Mouse (Mus musculus): Measurements from ENCODE around the gene Slc2a4. TPM values are rescaled to one million over a fixed set of nuclear protein-coding genes. Genes with fewer than 3 reads are reported as not detected.

The Slc2a4 gene
- polyA plus RNA-seq, 1 experiment from 2014 or later, result 22.4 TPM

GRCm38 (mm10) chr11:69894671-69895070 lies 53.3 kb downstream of the Slc2a4 start:
- Histone ChIP-seq H3K4me3 (ENCODE audit: low read length) (no peak overlapping the region), H3K36me3 (ENCODE audit: insufficient read depth, low read length) (no peaks in the 10 kb centered on the region), H3K27ac (ENCODE audit: low read length) (no peak overlapping the region), H3K27me3 (ENCODE audit: insufficient read depth, low read length) (no peaks in the 10 kb centered on the region), H3K9me3 (ENCODE audit: low read length) (no peaks in the 10 kb centered on the region), H3K4me2 (replicated peaks; ENCODE audit: low read depth, low read length) (no peak overlapping the region), H3K9ac (replicated peaks; ENCODE audit: low read length) (no peak overlapping the region; the same call in 1 of the 2 replicates), H3K4me1 (ENCODE audit: insufficient read depth, low read length) (peaks cover 15% of the 10 kb centered on the region)
- no peak for ATAC-seq (ENCODE audit: low FRiP score, low TSS enrichment)
- WGBS, result 64% methylated on average over 5 of the region's 5 CpGs

Small RNA genes lying within 50 kb of the gene (microRNA-seq; reads per million reads assigned to microRNA genes)
- not detected for gene Gm44349

Other genes starting within 250 kb of the Slc2a4 start
- gene Polr2a, start 189.6 kb downstream of the Slc2a4 start, polyA plus RNA-seq (2015; fragmentation: Nextera tagmentation; extraction: Ambion mirVana), result 28.3 and 33.6 TPM in 2 replicates
- gene Slc35g3, start 186.2 kb downstream of the Slc2a4 start, polyA plus RNA-seq (2015; fragmentation: Nextera tagmentation; extraction: Ambion mirVana), result 0.25 and 0.64 TPM in 2 replicates
- 2.9 TPM in 2 replicates for gene Zbtb4, start 182.3 kb downstream of the Slc2a4 start, polyA plus RNA-seq (2015; fragmentation: Nextera tagmentation; extraction: Ambion mirVana)
- gene Chrnb1, start 152.2 kb downstream of the Slc2a4 start, polyA plus RNA-seq (2015; fragmentation: Nextera tagmentation; extraction: Ambion mirVana), result 12.9 and 13.8 TPM in 2 replicates
- gene Fgf11, start 146.3 kb downstream of the Slc2a4 start, polyA plus RNA-seq (2015; fragmentation: Nextera tagmentation; extraction: Ambion mirVana), result 2.6 and 3.0 TPM in 2 replicates
- gene Tmem102, start 142.6 kb downstream of the Slc2a4 start, polyA plus RNA-seq (2015; fragmentation: Nextera tagmentation; extraction: Ambion mirVana), result 9.0 and 10.2 TPM in 2 replicates
- not detected in 2 replicates for gene Gm39566, start 132.9 kb downstream of the Slc2a4 start, polyA plus RNA-seq (2015; fragmentation: Nextera tagmentation; extraction: Ambion mirVana)
- not detected in 2 replicates for gene Spem2, start 129.7 kb downstream of the Slc2a4 start, polyA plus RNA-seq (2015; fragmentation: Nextera tagmentation; extraction: Ambion mirVana)
- gene Spem1, start 126.0 kb downstream of the Slc2a4 start, polyA plus RNA-seq (2015; fragmentation: Nextera tagmentation; extraction: Ambion mirVana), result 0.15 and 0.28 TPM in 2 replicates
- 6.0 and 6.6 TPM in 2 replicates for gene Nlgn2, start 110.4 kb downstream of the Slc2a4 start, polyA plus RNA-seq (2015; fragmentation: Nextera tagmentation; extraction: Ambion mirVana)
- 371 and 389 TPM in 2 replicates for gene Tmem256, start 109.7 kb downstream of the Slc2a4 start, polyA plus RNA-seq (2015; fragmentation: Nextera tagmentation; extraction: Ambion mirVana)
- gene Plscr3, start 101.8 kb downstream of the Slc2a4 start, polyA plus RNA-seq (2015; fragmentation: Nextera tagmentation; extraction: Ambion mirVana), result 105 and 119 TPM in 2 replicates
- 7.0 and 7.3 TPM in 2 replicates for gene Tnk1, start 89.5 kb downstream of the Slc2a4 start, polyA plus RNA-seq (2015; fragmentation: Nextera tagmentation; extraction: Ambion mirVana)
- gene Tmem95, start 70.2 kb downstream of the Slc2a4 start, polyA plus RNA-seq (2015; fragmentation: Nextera tagmentation; extraction: Ambion mirVana), result not detected in 2 replicates
- gene Kctd11, start 66.8 kb downstream of the Slc2a4 start, polyA plus RNA-seq (2015; fragmentation: Nextera tagmentation; extraction: Ambion mirVana), result 11.3 and 12.5 TPM in 2 replicates
- 0.44 and 0.67 TPM in 2 replicates for gene Acap1, start 52.6 kb downstream of the Slc2a4 start, polyA plus RNA-seq (2015; fragmentation: Nextera tagmentation; extraction: Ambion mirVana)
- 11.7 and 12.8 TPM in 2 replicates for gene 2810408A11Rik, start 47.2 kb downstream of the Slc2a4 start, polyA plus RNA-seq (2015; fragmentation: Nextera tagmentation; extraction: Ambion mirVana)
- 11.4 and 12.8 TPM in 2 replicates for gene Neurl4, start 47.1 kb downstream of the Slc2a4 start, polyA plus RNA-seq (2015; fragmentation: Nextera tagmentation; extraction: Ambion mirVana)
- gene Gps2, start 34.3 kb downstream of the Slc2a4 start, polyA plus RNA-seq (2015; fragmentation: Nextera tagmentation; extraction: Ambion mirVana), result 85.2 and 86.4 TPM in 2 replicates
- 1,737 and 1,791 TPM in 2 replicates for gene Eif5a, start 26.2 kb downstream of the Slc2a4 start, polyA plus RNA-seq (2015; fragmentation: Nextera tagmentation; extraction: Ambion mirVana)
- 7.0 and 10.3 TPM in 2 replicates for gene Ybx2, start 12.4 kb downstream of the Slc2a4 start, polyA plus RNA-seq (2015; fragmentation: Nextera tagmentation; extraction: Ambion mirVana)
- 225 and 227 TPM in 2 replicates for gene Cldn7, start 16.6 kb upstream of the Slc2a4 start, polyA plus RNA-seq (2015; fragmentation: Nextera tagmentation; extraction: Ambion mirVana)
- gene Ctdnep1, start 33.0 kb upstream of the Slc2a4 start, polyA plus RNA-seq (2015; fragmentation: Nextera tagmentation; extraction: Ambion mirVana), result 35.7 and 35.8 TPM in 2 replicates
- gene Elp5, start 34.3 kb upstream of the Slc2a4 start, polyA plus RNA-seq (2015; fragmentation: Nextera tagmentation; extraction: Ambion mirVana), result 124 and 128 TPM in 2 replicates
- 437 and 481 TPM in 2 replicates for gene Gabarap, start 43.0 kb upstream of the Slc2a4 start, polyA plus RNA-seq (2015; fragmentation: Nextera tagmentation; extraction: Ambion mirVana)
- 69.1 and 74.5 TPM in 2 replicates for gene Phf23, start 47.6 kb upstream of the Slc2a4 start, polyA plus RNA-seq (2015; fragmentation: Nextera tagmentation; extraction: Ambion mirVana)
- gene Dvl2, start 52.4 kb upstream of the Slc2a4 start, polyA plus RNA-seq (2015; fragmentation: Nextera tagmentation; extraction: Ambion mirVana), result 39.1 and 40.7 TPM in 2 replicates
- gene Acadvl, start 67.2 kb upstream of the Slc2a4 start, polyA plus RNA-seq (2015; fragmentation: Nextera tagmentation; extraction: Ambion mirVana), result 107 and 114 TPM in 2 replicates
- 9.3 and 13.2 TPM in 2 replicates for gene Dlg4, start 68.8 kb upstream of the Slc2a4 start, polyA plus RNA-seq (2015; fragmentation: Nextera tagmentation; extraction: Ambion mirVana)
- 1.3 and 1.4 TPM in 2 replicates for gene Asgr1, start 105.9 kb upstream of the Slc2a4 start, polyA plus RNA-seq (2015; fragmentation: Nextera tagmentation; extraction: Ambion mirVana)
- 0.17 and 0.19 TPM in 2 replicates for gene Asgr2, start 144.5 kb upstream of the Slc2a4 start, polyA plus RNA-seq (2015; fragmentation: Nextera tagmentation; extraction: Ambion mirVana)
- gene Mgl2, start 182.1 kb upstream of the Slc2a4 start, polyA plus RNA-seq (2015; fragmentation: Nextera tagmentation; extraction: Ambion mirVana), result 0.31 and 0.36 TPM in 2 replicates
- gene Clec10a, start 208.0 kb upstream of the Slc2a4 start, polyA plus RNA-seq (2015; fragmentation: Nextera tagmentation; extraction: Ambion mirVana), result 0.67 and 0.80 TPM in 2 replicates

Data from kidney, embryonic 16.5 days (tissue).